Mouse (Mus musculus): ENCODE results near the gene Eef1g. TPM values are rescaled to one million over a fixed set of nuclear protein-coding genes. Genes with fewer than 3 reads are reported as not detected.

Eef1g gene
- polyA plus RNA-seq, 1 experiment from 2014 or later = 472 TPM

DNA sequence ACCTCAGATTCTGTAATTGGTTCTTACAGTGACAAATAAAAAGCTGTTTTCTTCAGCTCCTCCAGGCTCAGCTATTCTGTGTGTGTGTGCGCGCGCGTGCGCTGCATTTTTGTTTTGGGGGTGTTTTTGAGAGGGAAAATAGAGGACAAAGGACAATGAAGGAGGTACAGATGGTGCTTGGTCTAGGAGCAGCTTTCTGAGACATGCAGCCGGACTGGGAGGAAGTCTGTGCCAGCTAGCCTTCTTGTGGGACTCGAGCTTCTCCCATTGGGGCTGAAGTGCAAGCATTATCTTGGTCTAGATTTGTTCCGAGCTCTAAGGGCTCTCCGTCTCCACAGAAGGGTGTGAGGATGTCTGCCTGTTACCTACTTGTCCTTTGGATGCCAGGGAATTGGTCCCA lies 14.6 kb upstream of the Eef1g start:
- Histone ChIP-seq H3K36me3 (ENCODE audit: control insufficient read depth, insufficient read depth, low read length) (peaks cover 27% of the 10 kb centered on the region), H3K27me3 (ENCODE audit: control insufficient read depth, insufficient read depth, low read length) (no peaks in the 10 kb centered on the region), H3K4me3 (ENCODE audit: low read depth, low read length) (no peak overlapping the region), H3K4me1 (replicated peaks; ENCODE audit: control insufficient read depth, insufficient read depth, low read length) (peaks cover 7% of the 10 kb centered on the region), H3K4me2 (ENCODE audit: low read depth, low read length, severe bottlenecking) (no peak overlapping the region), H3K27ac (ENCODE audit: low read depth, low read length) (no peak overlapping the region; the same call in 1 of the 2 replicates), H3K9ac (ENCODE audit: low read length) (no peak overlapping the region), H3K9me3 (ENCODE audit: control insufficient read depth, low read length) (no peaks in the 10 kb centered on the region)
- DNase-seq (ENCODE audit: low spot score) (peak; percentile 54), ATAC-seq (replicated peaks; ENCODE audit: low FRiP score) (no peak)
- 86% methylated on average over 9 of the region's 9 CpGs for WGBS

GRCm38 (mm10) chr19:8953135-8954039 lies 13.5 kb upstream of the Eef1g start, which contains the start of gene Tut1:
Gene Tut1 (plus strand): TSS chr19:8953847.
- H3K36me3 ChIP-seq (ENCODE audit: control insufficient read depth, insufficient read depth, low read length) = peaks cover 17% of the 10 kb centered on the region
- no peaks in the 10 kb centered on the region for H3K27me3 ChIP-seq (ENCODE audit: control insufficient read depth, insufficient read depth, low read length)
- peak within 1 kb of the TSS; percentile 88 for H3K4me2 ChIP-seq (ENCODE audit: low read depth, low read length, severe bottlenecking)
- peaks cover 7% of the 10 kb centered on the region for H3K4me1 ChIP-seq (replicated peaks; ENCODE audit: control insufficient read depth, insufficient read depth, low read length)
- peak within 1 kb of the TSS; percentile 77 for H3K9ac ChIP-seq (ENCODE audit: low read length)
- peak within 1 kb of the TSS; percentile 79 for H3K27ac ChIP-seq (ENCODE audit: low read depth, low read length)
- H3K4me3 ChIP-seq (ENCODE audit: low read depth, low read length) = peak within 1 kb of the TSS; percentile 86
- no peaks in the 10 kb centered on the region for H3K9me3 ChIP-seq (ENCODE audit: control insufficient read depth, low read length)
- DNase-seq (ENCODE audit: low spot score) (peak; percentile 90), ATAC-seq (replicated peaks; ENCODE audit: low FRiP score) (peak; percentile 95)
- 5% methylated on average over 46 of the region's 46 CpGs for WGBS

- WGBS = 4% methylated on average over 9 of the region's 9 CpGs
Measured at GRCm38 (mm10) chr19:8954171-8954570, 12.7 kb upstream of the Eef1g start.

GRCm38 (mm10) chr19:8962256-8962655 lies 4.6 kb upstream of the Eef1g start:
- 89% methylated on average over 2 of the region's 2 CpGs for WGBS
- Histone ChIP-seq H3K9me3 (ENCODE audit: control insufficient read depth, low read length) (no peaks in the 10 kb centered on the region), H3K36me3 (ENCODE audit: control insufficient read depth, insufficient read depth, low read length) (peaks cover 13% of the 10 kb centered on the region; the same call in 1 of the 2 replicates), H3K27me3 (ENCODE audit: control insufficient read depth, insufficient read depth, low read length) (no peaks in the 10 kb centered on the region), H3K9ac (ENCODE audit: low read length) (no peak overlapping the region), H3K4me1 (replicated peaks; ENCODE audit: control insufficient read depth, insufficient read depth, low read length) (peaks cover 2% of the 10 kb centered on the region; the same call in 1 of the 2 replicates), H3K27ac (ENCODE audit: low read depth, low read length) (no peak overlapping the region), H3K4me3 (ENCODE audit: low read depth, low read length) (no peak overlapping the region), H3K4me2 (ENCODE audit: low read depth, low read length, severe bottlenecking) (no peak overlapping the region)
- DNase-seq (ENCODE audit: low spot score) (no peak), ATAC-seq (replicated peaks; ENCODE audit: low FRiP score) (no peak)

More at GRCm38 (mm10) chr19:8954171-8954570, 12.7 kb upstream of the Eef1g start:
- Histone ChIP-seq H3K4me1 (replicated peaks; ENCODE audit: control insufficient read depth, insufficient read depth, low read length) (peaks cover 7% of the 10 kb centered on the region), H3K36me3 (ENCODE audit: control insufficient read depth, insufficient read depth, low read length) (peaks cover 10% of the 10 kb centered on the region), H3K27me3 (ENCODE audit: control insufficient read depth, insufficient read depth, low read length) (no peaks in the 10 kb centered on the region), H3K27ac (ENCODE audit: low read depth, low read length) (0 out of 2 replicates have a peak overlapping the region, but pooled peaks have one; percentile 79), H3K9me3 (ENCODE audit: control insufficient read depth, low read length) (no peaks in the 10 kb centered on the region), H3K4me2 (ENCODE audit: low read depth, low read length, severe bottlenecking) (peak overlapping the region; percentile 88), H3K4me3 (ENCODE audit: low read depth, low read length) (peak overlapping the region; percentile 86), H3K9ac (ENCODE audit: low read length) (peak overlapping the region; percentile 77)
- DNase-seq (ENCODE audit: low spot score) (no peak), ATAC-seq (replicated peaks; ENCODE audit: low FRiP score) (no peak)

GRCm38 (mm10) chr19:8965075-8965474 lies 1.8 kb upstream of the Eef1g start:
- peaks cover 20% of the 10 kb centered on the region; the same call in 1 of the 2 replicates for H3K36me3 ChIP-seq (ENCODE audit: control insufficient read depth, insufficient read depth, low read length)
- DNase-seq (ENCODE audit: low spot score) = no peak
- no peaks in the 10 kb centered on the region for H3K27me3 ChIP-seq (ENCODE audit: control insufficient read depth, insufficient read depth, low read length)
- no peak overlapping the region for H3K9ac ChIP-seq (ENCODE audit: low read length)
- H3K4me2 ChIP-seq (ENCODE audit: low read depth, low read length, severe bottlenecking) = no peak overlapping the region
- no peak overlapping the region for H3K27ac ChIP-seq (ENCODE audit: low read depth, low read length)
- ATAC-seq (replicated peaks; ENCODE audit: low FRiP score) = no peak
- H3K4me1 ChIP-seq (replicated peaks; ENCODE audit: control insufficient read depth, insufficient read depth, low read length) = peaks cover 2% of the 10 kb centered on the region; the same call in 1 of the 2 replicates
- no peaks in the 10 kb centered on the region for H3K9me3 ChIP-seq (ENCODE audit: control insufficient read depth, low read length)
- 87% methylated on average over 11 of the region's 11 CpGs for WGBS
- no peak overlapping the region for H3K4me3 ChIP-seq (ENCODE audit: low read depth, low read length)

DNA sequence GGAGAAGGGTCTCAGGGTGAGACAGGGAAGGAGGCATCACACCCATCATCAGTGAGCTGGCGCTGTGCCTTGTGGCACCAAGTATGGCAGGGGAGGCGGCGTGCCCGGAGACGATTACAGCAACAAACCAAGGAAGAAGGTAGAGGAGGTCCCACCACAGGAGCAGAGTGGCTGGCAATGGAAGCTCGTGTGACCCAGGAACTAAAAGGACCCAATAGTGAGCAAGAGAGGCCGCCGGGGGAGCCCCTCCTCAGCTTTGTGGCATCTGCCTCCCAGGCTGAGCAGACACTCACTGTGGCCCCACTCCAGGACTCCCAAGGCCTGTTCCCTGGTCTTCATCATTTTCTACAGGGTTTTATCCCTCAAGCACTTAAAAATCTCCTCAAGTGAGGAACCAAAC lies 1.1 kb upstream of the Eef1g start:
- peaks cover 2% of the 10 kb centered on the region; the same call in 1 of the 2 replicates for H3K4me1 ChIP-seq (replicated peaks; ENCODE audit: control insufficient read depth, insufficient read depth, low read length)
- H3K36me3 ChIP-seq (ENCODE audit: control insufficient read depth, insufficient read depth, low read length) = peaks cover 27% of the 10 kb centered on the region; the same call in 1 of the 2 replicates
- H3K27ac ChIP-seq (ENCODE audit: low read depth, low read length) = peak overlapping the region; percentile 58; the same call in 1 of the 2 replicates
- WGBS = 81% methylated on average over 8 of the region's 8 CpGs
- peak overlapping the region; percentile 84; the same call in 1 of the 2 replicates for H3K4me3 ChIP-seq (ENCODE audit: low read depth, low read length)
- no peak for DNase-seq (ENCODE audit: low spot score)
- peak overlapping the region; percentile 64; the same call in 1 of the 2 replicates for H3K4me2 ChIP-seq (ENCODE audit: low read depth, low read length, severe bottlenecking)
- H3K9me3 ChIP-seq (ENCODE audit: control insufficient read depth, low read length) = no peaks in the 10 kb centered on the region
- H3K27me3 ChIP-seq (ENCODE audit: control insufficient read depth, insufficient read depth, low read length) = no peaks in the 10 kb centered on the region
- peak overlapping the region; percentile 52 for H3K9ac ChIP-seq (ENCODE audit: low read length)
- ATAC-seq (replicated peaks; ENCODE audit: low FRiP score) = no peak

- H3K9ac ChIP-seq (ENCODE audit: low read length) = peak overlapping the region; percentile 52
- H3K4me3 ChIP-seq (ENCODE audit: low read depth, low read length) = peak overlapping the region; percentile 84
- peaks cover 2% of the 10 kb centered on the region; the same call in 1 of the 2 replicates for H3K4me1 ChIP-seq (replicated peaks; ENCODE audit: control insufficient read depth, insufficient read depth, low read length)
- peaks cover 30% of the 10 kb centered on the region; the same call in 1 of the 2 replicates for H3K36me3 ChIP-seq (ENCODE audit: control insufficient read depth, insufficient read depth, low read length)
- DNase-seq (ENCODE audit: low spot score) = no peak
- peak overlapping the region; percentile 58 for H3K27ac ChIP-seq (ENCODE audit: low read depth, low read length)
- no peaks in the 10 kb centered on the region for H3K9me3 ChIP-seq (ENCODE audit: control insufficient read depth, low read length)
- H3K27me3 ChIP-seq (ENCODE audit: control insufficient read depth, insufficient read depth, low read length) = no peaks in the 10 kb centered on the region
- 43% methylated on average over 5 of the region's 5 CpGs for WGBS
- ATAC-seq (replicated peaks; ENCODE audit: low FRiP score) = no peak
- peak overlapping the region; percentile 64 for H3K4me2 ChIP-seq (ENCODE audit: low read depth, low read length, severe bottlenecking)
Measured at GRCm38 (mm10) chr19:8966198-8966589, 647 bp upstream of the Eef1g start.

DNA sequence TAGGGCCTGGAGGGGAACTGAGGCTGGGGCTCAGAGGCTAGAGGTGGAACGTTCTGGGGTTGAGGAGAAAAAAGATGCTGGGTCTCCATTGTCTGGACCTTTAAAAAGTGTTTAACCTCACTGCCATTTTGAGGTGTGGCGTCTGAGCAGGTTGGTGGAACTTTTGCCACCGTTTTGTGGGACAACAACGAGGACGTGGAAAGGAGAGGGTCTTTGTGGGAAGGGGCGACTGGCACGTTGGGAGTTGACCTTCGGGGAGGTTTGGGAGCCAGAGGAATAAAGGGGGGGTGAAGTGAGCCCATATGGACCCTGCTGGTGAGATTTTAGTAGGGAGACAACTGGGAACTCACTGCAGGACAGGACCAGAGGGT lies 517 bp downstream of the Eef1g start:
- WGBS = 0% methylated on average over 8 of the region's 8 CpGs
- Histone ChIP-seq H3K4me3 (ENCODE audit: low read depth, low read length) (peak overlapping the region; percentile 84), H3K4me1 (replicated peaks; ENCODE audit: control insufficient read depth, insufficient read depth, low read length) (peaks cover 2% of the 10 kb centered on the region; the same call in 1 of the 2 replicates), H3K36me3 (ENCODE audit: control insufficient read depth, insufficient read depth, low read length) (peaks cover 35% of the 10 kb centered on the region; the same call in 1 of the 2 replicates), H3K9ac (ENCODE audit: low read length) (peak overlapping the region; percentile 96), H3K27ac (ENCODE audit: low read depth, low read length) (peak overlapping the region; percentile 60), H3K4me2 (ENCODE audit: low read depth, low read length, severe bottlenecking) (peak overlapping the region; percentile 64), H3K27me3 (ENCODE audit: control insufficient read depth, insufficient read depth, low read length) (no peaks in the 10 kb centered on the region), H3K9me3 (ENCODE audit: control insufficient read depth, low read length) (no peaks in the 10 kb centered on the region)
- ATAC-seq (replicated peaks; ENCODE audit: low FRiP score) (peak; percentile 3; the same call in 1 of the 2 replicates), DNase-seq (ENCODE audit: low spot score) (no peak)

Measured in forebrain, embryonic 11.5 days (tissue).